Mouse (Mus musculus): ENCODE measurements around the gene Prkg2. TPM values are rescaled to one million over a fixed set of nuclear protein-coding genes. Genes with fewer than 3 reads are reported as not detected.

Prkg2 gene
- total RNA-seq, 1 experiment: 1.8 TPM

GRCm38 (mm10) chr5:98946117-98946620 lies 91.0 kb downstream of the Prkg2 start:
- no peak overlapping the region for H3K9ac ChIP-seq (ENCODE audit: insufficient read depth, low read depth, low read length, poor library complexity, severe bottlenecking)
- no peaks in the 10 kb centered on the region for H3K4me1 ChIP-seq (ENCODE audit: control insufficient read depth in 2 of 2, insufficient read depth in 2 of 2, low read length in 2 of 2, poor library complexity in 1 of 2)
- TF ChIP-seq ZNF384 (IDR thresholded peaks at IDR 0.05; ENCODE audit: low read depth, low read length) (no peak), ZC3H11A (IDR thresholded peaks at IDR 0.05; ENCODE audit: borderline replicate concordance, low read depth, low read length) (no peak), CHD2 (IDR thresholded peaks at IDR 0.05; ENCODE audit: low read depth, low read length) (no peak), HCFC1 (IDR thresholded peaks at IDR 0.05; ENCODE audit: borderline replicate concordance, insufficient read depth, low read length) (no peak)
- no peak for DNase-seq (ENCODE audit: low read depth, low spot score)
- H3K27ac ChIP-seq (ENCODE audit: insufficient read depth, low read depth, low read length, poor library complexity, severe bottlenecking): no peak overlapping the region
- in situ Hi-C loops (cut with MboI; ENCODE audit: low sequenced_read_pairs in 2 of 2, unreplicated experiment in 2 of 2): no loop called here
- no peaks in the 10 kb centered on the region for H3K9me3 ChIP-seq (ENCODE audit: control insufficient read depth, insufficient read depth, low read depth, low read length)
- H3K4me3 ChIP-seq (ENCODE audit: insufficient read depth in 1 of 2, low read depth in 1 of 2, low read length in 2 of 2, poor library complexity in 1 of 2, severe bottlenecking in 1 of 2): no peak overlapping the region
- no peaks in the 10 kb centered on the region for H3K36me3 ChIP-seq (ENCODE audit: control insufficient read depth, insufficient read depth, low read length, poor library complexity, severe bottlenecking)

- no peaks in the 10 kb centered on the region for H3K4me1 ChIP-seq (ENCODE audit: control insufficient read depth in 2 of 2, insufficient read depth in 2 of 2, low read length in 2 of 2, poor library complexity in 1 of 2)
- in situ Hi-C loops (cut with MboI; ENCODE audit: low sequenced_read_pairs in 2 of 2, unreplicated experiment in 2 of 2): no loop called here
- H3K4me3 ChIP-seq (ENCODE audit: insufficient read depth in 1 of 2, low read depth in 1 of 2, low read length in 2 of 2, poor library complexity in 1 of 2, severe bottlenecking in 1 of 2): no peak overlapping the region
- no peaks in the 10 kb centered on the region for H3K36me3 ChIP-seq (ENCODE audit: control insufficient read depth, insufficient read depth, low read length, poor library complexity, severe bottlenecking)
- no peak for DNase-seq (ENCODE audit: low read depth, low spot score)
- no peaks in the 10 kb centered on the region for H3K9me3 ChIP-seq (ENCODE audit: control insufficient read depth, insufficient read depth, low read depth, low read length)
- H3K9ac ChIP-seq (ENCODE audit: insufficient read depth, low read depth, low read length, poor library complexity, severe bottlenecking): no peak overlapping the region
- H3K27ac ChIP-seq (ENCODE audit: insufficient read depth, low read depth, low read length, poor library complexity, severe bottlenecking): no peak overlapping the region
- TF ChIP-seq CHD2 (IDR thresholded peaks at IDR 0.05; ENCODE audit: low read depth, low read length): no peak
- TF ChIP-seq ZNF384 (IDR thresholded peaks at IDR 0.05; ENCODE audit: low read depth, low read length): no peak
- TF ChIP-seq ZC3H11A (IDR thresholded peaks at IDR 0.05; ENCODE audit: borderline replicate concordance, low read depth, low read length): no peak
- no peak for TF ChIP-seq HCFC1 (IDR thresholded peaks at IDR 0.05; ENCODE audit: borderline replicate concordance, insufficient read depth, low read length)
- TF ChIP-seq MAFK (IDR thresholded peaks at IDR 0.05; ENCODE audit: insufficient read depth, low read depth, low read length): no peak
Observed at GRCm38 (mm10) chr5:98943776-98944175, 93.4 kb downstream of the Prkg2 start.

GRCm38 (mm10) chr5:98940731-98941130 lies 96.4 kb downstream of the Prkg2 start:
- Histone ChIP-seq H3K27ac (ENCODE audit: insufficient read depth, low read depth, low read length, poor library complexity, severe bottlenecking) (no peak overlapping the region), H3K36me3 (ENCODE audit: control insufficient read depth, insufficient read depth, low read length, poor library complexity, severe bottlenecking) (no peaks in the 10 kb centered on the region), H3K9ac (ENCODE audit: insufficient read depth, low read depth, low read length, poor library complexity, severe bottlenecking) (no peak overlapping the region), H3K9me3 (ENCODE audit: control insufficient read depth, insufficient read depth, low read depth, low read length) (no peaks in the 10 kb centered on the region), H3K4me1 (ENCODE audit: control insufficient read depth in 2 of 2, insufficient read depth in 2 of 2, low read length in 2 of 2, poor library complexity in 1 of 2) (no peaks in the 10 kb centered on the region), H3K4me3 (ENCODE audit: insufficient read depth in 1 of 2, low read depth in 1 of 2, low read length in 2 of 2, poor library complexity in 1 of 2, severe bottlenecking in 1 of 2) (no peak overlapping the region)
- in situ Hi-C loops (cut with MboI; ENCODE audit: low sequenced_read_pairs in 2 of 2, unreplicated experiment in 2 of 2): no loop called here
- TF ChIP-seq ZNF384 (IDR thresholded peaks at IDR 0.05; ENCODE audit: low read depth, low read length) (no peak), HCFC1 (IDR thresholded peaks at IDR 0.05; ENCODE audit: borderline replicate concordance, insufficient read depth, low read length) (no peak), ZC3H11A (IDR thresholded peaks at IDR 0.05; ENCODE audit: borderline replicate concordance, low read depth, low read length) (no peak), CHD2 (IDR thresholded peaks at IDR 0.05; ENCODE audit: low read depth, low read length) (no peak), MAFK (IDR thresholded peaks at IDR 0.05; ENCODE audit: insufficient read depth, low read depth, low read length) (no peak)
- no peak for DNase-seq (ENCODE audit: low read depth, low spot score)

- no peaks in the 10 kb centered on the region for H3K36me3 ChIP-seq (ENCODE audit: control insufficient read depth, insufficient read depth, low read length, poor library complexity, severe bottlenecking)
- H3K27ac ChIP-seq (ENCODE audit: insufficient read depth, low read depth, low read length, poor library complexity, severe bottlenecking): no peak overlapping the region
- H3K4me1 ChIP-seq (ENCODE audit: control insufficient read depth in 2 of 2, insufficient read depth in 2 of 2, low read length in 2 of 2, poor library complexity in 1 of 2): no peaks in the 10 kb centered on the region
- no peak for TF ChIP-seq ZC3H11A (IDR thresholded peaks at IDR 0.05; ENCODE audit: borderline replicate concordance, low read depth, low read length)
- no peak for TF ChIP-seq CHD2 (IDR thresholded peaks at IDR 0.05; ENCODE audit: low read depth, low read length)
- TF ChIP-seq MAFK (IDR thresholded peaks at IDR 0.05; ENCODE audit: insufficient read depth, low read depth, low read length): no peak
- TF ChIP-seq HCFC1 (IDR thresholded peaks at IDR 0.05; ENCODE audit: borderline replicate concordance, insufficient read depth, low read length): no peak
- no peak for TF ChIP-seq ZNF384 (IDR thresholded peaks at IDR 0.05; ENCODE audit: low read depth, low read length)
- DNase-seq (ENCODE audit: low read depth, low spot score): no peak
- in situ Hi-C loops (cut with MboI; ENCODE audit: low sequenced_read_pairs in 2 of 2, unreplicated experiment in 2 of 2): no loop called here
- no peak overlapping the region for H3K9ac ChIP-seq (ENCODE audit: insufficient read depth, low read depth, low read length, poor library complexity, severe bottlenecking)
- no peaks in the 10 kb centered on the region for H3K9me3 ChIP-seq (ENCODE audit: control insufficient read depth, insufficient read depth, low read depth, low read length)
- H3K4me3 ChIP-seq (ENCODE audit: insufficient read depth in 1 of 2, low read depth in 1 of 2, low read length in 2 of 2, poor library complexity in 1 of 2, severe bottlenecking in 1 of 2): no peak overlapping the region
Observed at GRCm38 (mm10) chr5:98939631-98940208, 97.4 kb downstream of the Prkg2 start.
